Mouse (Mus musculus) G1E (cell line): Measurements from ENCODE around the gene Reln.

Source experiments
- CTCF ChIP-seq: IDR thresholded peaks from 2 replicates; pipeline ENCODE4 v1.5.1; 2012; ENCODE audit warnings: low read depth, low read length, inconsistent platforms, mixed read lengths
- GATA1 ChIP-seq: IDR thresholded peaks from 2 replicates; pipeline ENCODE4 v1.6.1; 2012; ENCODE audit warnings: borderline replicate concordance, low read length, inconsistent platforms, mixed read lengths
- GATA2 ChIP-seq: IDR thresholded peaks from 2 replicates; pipeline ENCODE4 v1.6.1; 2012; ENCODE audit warnings: low read depth, low read length, inconsistent platforms, borderline replicate concordance
- POLR2AphosphoS5 ChIP-seq: IDR thresholded peaks from 2 replicates; pipeline ENCODE4 v1.6.1; 2012; ENCODE audit warnings: low read depth, low read length, inconsistent platforms; ENCODE audit not compliant: insufficient replicate concordance
- TAL1 ChIP-seq: conservative IDR thresholded peaks from 2 replicates; pipeline ENCODE4 v1.6.1; 2012; ENCODE audit warnings: low read depth, low read length, inconsistent platforms, mixed read lengths

DNA sequence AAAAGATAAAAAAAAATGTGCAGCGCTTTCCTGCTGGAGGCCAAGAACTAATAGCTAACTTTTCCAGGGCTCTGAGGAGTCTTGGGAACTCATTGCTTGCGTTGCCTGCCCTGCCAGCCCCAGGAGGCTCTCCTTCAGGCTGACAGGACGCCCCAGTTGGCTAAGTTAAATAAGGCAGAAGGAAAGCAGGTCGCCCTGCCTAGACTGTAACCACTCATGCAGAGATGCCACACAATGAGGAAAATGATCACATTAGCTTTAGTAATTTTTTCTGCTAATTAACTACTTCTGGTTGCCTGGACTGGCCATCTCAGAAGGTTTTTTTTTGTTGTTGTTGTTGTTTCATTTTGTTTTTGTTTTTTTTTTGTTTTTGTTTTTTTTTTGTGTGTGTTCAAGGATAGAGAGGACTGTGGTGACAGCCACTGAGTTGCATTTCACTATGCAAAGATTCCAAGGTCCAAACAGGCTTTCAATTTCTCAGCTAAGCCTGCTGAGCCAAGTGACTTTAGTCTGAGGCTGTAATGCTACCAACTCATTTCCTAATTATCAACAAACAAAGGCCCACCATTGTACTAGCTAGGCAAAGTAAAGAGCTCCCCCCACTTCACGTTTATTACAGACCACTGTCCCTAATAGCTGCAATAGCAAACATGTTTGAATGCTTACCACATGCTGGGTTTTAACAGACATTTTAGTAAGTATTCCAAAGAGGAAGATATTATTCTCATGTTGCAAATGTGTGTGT, 371.1 kb downstream of the Reln start:
- no peak for TF ChIP-seq CTCF
- TF ChIP-seq TAL1 = no peak
- no peak for TF ChIP-seq POLR2AphosphoS5
- no peak for TF ChIP-seq GATA1
- no peak for TF ChIP-seq GATA2
